Mouse (Mus musculus) T-cell, adult 2 months (primary cell): ENCODE results near the gene Ces4a.
"Not testable (repeated sequence)": the region's sequence is repeated elsewhere in the genome, so short reads cannot be mapped to it uniquely, and the experiment has no call there.

ENCODE experiments used
- DNase-seq: peaks from one replicate; pipeline ENCODE4 v3.0.0; 2022; ENCODE audit warnings: low spot score

Gene Ces4a

GRCm38 (mm10) chr8:105131509-105131908 is at the start of gene Ces4a:
Gene Ces4a (plus strand): TSS chr8:105131800.
- DNase-seq, result no peak

- no peak for DNase-seq
Observed at GRCm38 (mm10) chr8:105083449-105084050, 48.0 kb upstream of the Ces4a start, which contains the start of gene Ces3b. Gene Ces3b (plus strand): TSS chr8:105083753.

- not testable (repeated sequence) for DNase-seq
Observed at GRCm38 (mm10) chr8:105088166-105088565, 43.4 kb upstream of the Ces4a start.

- DNase-seq, result no peak
Observed at GRCm38 (mm10) chr8:105088581-105088980, 43.0 kb upstream of the Ces4a start.

GRCm38 (mm10) chr8:105093992-105094391 is 37.6 kb upstream of the Ces4a start:
- no peak for DNase-seq

GRCm38 (mm10) chr8:105102101-105102785 is 29.4 kb upstream of the Ces4a start:
- not testable (repeated sequence) for DNase-seq

GRCm38 (mm10) chr8:105103701-105104100 is 27.9 kb upstream of the Ces4a start:
- DNase-seq, result not testable (repeated sequence)

GRCm38 (mm10) chr8:105104220-105104619 is 27.4 kb upstream of the Ces4a start:
- no peak for DNase-seq

- DNase-seq, result no peak
Observed at GRCm38 (mm10) chr8:105129864-105130263, 1.7 kb upstream of the Ces4a start.

- peak; percentile 58 for DNase-seq
Observed at GRCm38 (mm10) chr8:105138423-105138822, 6.8 kb downstream of the Ces4a start.

GRCm38 (mm10) chr8:105142395-105142794 is 10.8 kb downstream of the Ces4a start:
- no peak for DNase-seq

GRCm38 (mm10) chr8:105151654-105152053 is 20.1 kb downstream of the Ces4a start:
- no peak for DNase-seq

GRCm38 (mm10) chr8:105152623-105153398 is 21.2 kb downstream of the Ces4a start:
- DNase-seq, result no peak

GRCm38 (mm10) chr8:105154316-105154715 is 22.7 kb downstream of the Ces4a start:
- DNase-seq, result no peak

- no peak for DNase-seq
Observed at GRCm38 (mm10) chr8:105155091-105155745, 23.6 kb downstream of the Ces4a start.

GRCm38 (mm10) chr8:105157555-105157954 is 26.0 kb downstream of the Ces4a start:
- peak; percentile 68 for DNase-seq

GRCm38 (mm10) chr8:105158084-105158483 is 26.5 kb downstream of the Ces4a start:
- peak; percentile 4 for DNase-seq

GRCm38 (mm10) chr8:105161121-105161652 is 29.6 kb downstream of the Ces4a start:
- no peak for DNase-seq

- no peak for DNase-seq
Observed at GRCm38 (mm10) chr8:105164272-105164902, 32.8 kb downstream of the Ces4a start.

- DNase-seq, result no peak
Observed at GRCm38 (mm10) chr8:105165191-105165590, 33.6 kb downstream of the Ces4a start.

GRCm38 (mm10) chr8:105167116-105167515 is 35.5 kb downstream of the Ces4a start:
- no peak for DNase-seq

GRCm38 (mm10) chr8:105169582-105169981 is 38.0 kb downstream of the Ces4a start:
- no peak for DNase-seq
